Mouse (Mus musculus): ENCODE results near the gene Folr2.

The Folr2 gene

GRCm38 (mm10) chr7:101857094-101857493, at the start of gene Folr2:
Folr2 (minus strand) TSS chr7:101857194.
- no peak for DNase-seq (ENCODE audit: low read depth)

GRCm38 (mm10) chr7:101906696-101907095, 49.7 kb upstream of the Folr2 start:
- DNase-seq (ENCODE audit: low read depth), result peak; percentile 12

GRCm38 (mm10) chr7:101906287-101906681, 49.3 kb upstream of the Folr2 start, which contains the start of gene Tomt:
Tomt (minus strand) TSS chr7:101906359.
- no peak for DNase-seq (ENCODE audit: low read depth)

DNA sequence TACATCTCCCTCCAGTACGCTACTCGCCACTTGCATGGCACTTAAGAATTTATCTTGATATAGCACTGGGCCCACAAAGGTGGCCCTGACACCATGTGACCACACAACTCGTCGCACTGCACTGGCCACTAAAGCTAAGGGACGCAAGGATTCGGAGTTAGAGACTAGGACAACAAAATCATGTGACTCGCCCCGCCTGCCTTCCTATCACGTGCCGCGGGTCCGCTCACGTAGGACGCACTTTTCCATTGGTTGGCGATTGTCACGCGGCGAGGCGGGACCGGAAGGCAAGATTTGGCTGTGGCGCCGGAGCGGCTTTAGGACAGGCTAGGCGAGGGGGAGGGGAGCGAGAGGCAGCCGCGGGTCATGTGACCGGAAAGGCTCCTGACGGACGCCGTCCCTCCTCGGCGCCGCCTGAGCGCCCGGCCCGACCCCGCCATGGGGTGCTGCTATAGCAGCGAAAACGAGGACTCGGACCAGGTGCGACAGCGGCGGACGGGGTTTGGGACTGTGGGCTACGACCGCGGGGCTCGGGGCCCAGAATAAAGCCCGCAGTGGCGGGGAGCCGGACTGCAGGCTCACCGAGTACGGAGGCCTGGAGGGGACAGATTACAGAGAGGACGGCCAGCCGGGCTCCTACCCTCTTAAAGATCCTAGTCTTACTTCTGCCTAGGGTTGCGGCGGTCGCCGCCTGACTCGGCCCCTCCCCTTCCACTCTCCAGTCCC, 48.7 kb upstream of the Folr2 start, which contains the start of gene Lamtor1:
Lamtor1 (plus strand) TSS at position 344 of the 726 bp plus-strand sequence.
- DNase-seq (ENCODE audit: low read depth), result peak; percentile 99

- DNase-seq (ENCODE audit: low read depth), result peak; percentile 30
Measured at GRCm38 (mm10) chr7:101902846-101903245, 45.9 kb upstream of the Folr2 start.

GRCm38 (mm10) chr7:101901969-101902368, 45.0 kb upstream of the Folr2 start:
- no peak for DNase-seq (ENCODE audit: low read depth)

DNA sequence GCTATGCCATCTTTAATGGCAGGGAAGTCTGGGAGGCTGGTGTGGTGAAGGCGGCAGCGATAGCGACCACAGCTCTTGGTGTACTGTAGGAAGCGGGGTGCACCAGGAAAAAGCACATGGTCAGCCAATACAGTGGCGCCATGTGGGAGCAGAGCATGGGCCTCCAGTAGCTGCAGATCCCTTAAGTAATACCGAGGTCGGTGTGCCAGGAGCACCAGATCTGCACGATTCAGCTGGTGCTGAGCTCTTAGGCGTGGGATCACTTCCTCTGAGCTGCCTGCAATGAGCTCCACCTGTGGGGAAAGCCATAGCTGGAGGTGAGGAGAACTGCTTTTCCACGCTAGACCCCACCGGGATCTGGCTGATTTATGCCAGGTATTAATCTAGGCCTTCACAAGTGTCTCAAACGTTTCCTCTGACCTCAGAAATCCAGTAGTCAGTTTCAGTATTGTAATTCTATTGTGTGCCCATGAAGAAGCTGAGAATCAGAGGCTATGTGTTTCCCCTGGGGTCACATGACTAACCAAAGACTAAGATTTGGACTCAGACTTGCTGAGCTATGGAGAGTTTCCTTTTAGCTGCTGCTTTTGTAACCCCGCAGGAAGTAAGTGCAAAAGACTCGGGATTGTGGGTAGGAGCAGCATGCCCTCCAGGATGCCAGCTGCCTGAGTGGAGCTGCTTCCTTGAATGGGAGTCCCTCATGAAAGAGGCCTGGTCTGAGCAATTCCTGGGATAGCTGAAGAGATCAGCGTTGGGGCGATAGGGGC, 43.5 kb upstream of the Folr2 start:
- no peak for DNase-seq (ENCODE audit: low read depth)

DNA sequence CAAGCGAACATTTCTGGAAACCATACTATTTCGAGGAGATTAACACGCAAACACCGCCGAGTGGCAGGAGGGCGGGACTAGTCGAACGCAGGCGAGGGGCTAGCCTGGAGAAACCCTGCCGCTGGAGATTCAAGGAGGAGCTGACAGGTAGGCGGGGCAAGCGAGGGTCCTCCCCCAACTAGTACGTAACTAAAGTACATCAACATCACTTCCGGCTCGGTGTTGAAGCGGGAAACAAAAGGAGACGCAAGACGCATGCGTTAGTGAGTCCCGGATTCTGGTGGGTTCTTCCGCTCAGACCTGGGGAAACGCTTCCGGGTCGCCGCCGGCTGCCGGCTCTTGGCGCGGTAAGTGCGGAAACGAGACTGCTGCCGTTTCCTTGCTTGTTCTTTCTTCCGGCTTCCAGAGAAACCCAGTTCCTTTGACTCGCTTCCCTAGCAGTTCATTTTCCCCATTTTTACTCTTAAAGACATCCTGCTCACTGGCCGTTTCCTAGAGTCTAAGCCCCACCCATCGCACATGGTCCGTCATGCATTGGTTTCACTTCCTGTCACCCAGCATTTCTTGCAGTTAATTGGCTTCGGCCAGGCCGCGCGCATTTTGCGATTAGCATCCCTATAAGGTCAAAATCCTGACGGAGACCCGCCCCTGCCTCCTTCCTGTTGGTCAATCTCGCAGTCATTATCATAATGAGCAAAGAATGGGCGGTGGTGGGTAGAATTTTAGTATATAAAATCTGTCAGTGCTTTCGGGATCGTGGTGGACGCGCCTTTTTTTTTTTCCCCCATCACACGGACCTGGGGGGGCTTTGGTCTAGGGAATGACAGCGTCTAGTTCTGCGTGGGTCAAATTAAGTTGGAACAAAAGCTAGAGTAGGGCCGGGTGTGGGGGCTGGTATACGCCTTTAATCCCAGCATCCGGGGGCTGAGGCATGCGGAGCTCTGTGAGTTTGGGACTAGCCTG, 39.4 kb upstream of the Folr2 start:
- DNase-seq (ENCODE audit: low read depth), result peak; percentile 100

GRCm38 (mm10) chr7:101895695-101896094, 38.7 kb upstream of the Folr2 start:
- no peak for DNase-seq (ENCODE audit: low read depth)

DNA sequence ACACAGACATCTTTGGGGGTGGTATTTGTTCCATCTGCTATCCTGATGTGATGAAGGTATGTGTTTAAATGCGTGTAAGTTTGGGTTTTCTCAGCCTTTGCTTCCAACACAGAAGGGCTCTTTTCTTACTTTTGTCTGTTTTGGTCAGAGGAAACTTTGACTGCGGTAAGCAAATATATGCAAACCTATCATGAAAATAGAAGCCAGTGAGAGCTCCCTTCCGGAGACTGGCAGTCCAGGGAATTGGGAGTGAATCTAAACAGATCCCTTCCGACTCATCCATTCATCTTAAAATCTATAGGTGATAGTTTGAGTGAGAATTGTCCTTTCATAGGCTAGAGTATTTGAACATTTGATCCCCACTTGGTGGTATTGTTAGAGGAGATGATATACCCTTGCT, 31.5 kb upstream of the Folr2 start:
- no peak for DNase-seq (ENCODE audit: low read depth)

DNA sequence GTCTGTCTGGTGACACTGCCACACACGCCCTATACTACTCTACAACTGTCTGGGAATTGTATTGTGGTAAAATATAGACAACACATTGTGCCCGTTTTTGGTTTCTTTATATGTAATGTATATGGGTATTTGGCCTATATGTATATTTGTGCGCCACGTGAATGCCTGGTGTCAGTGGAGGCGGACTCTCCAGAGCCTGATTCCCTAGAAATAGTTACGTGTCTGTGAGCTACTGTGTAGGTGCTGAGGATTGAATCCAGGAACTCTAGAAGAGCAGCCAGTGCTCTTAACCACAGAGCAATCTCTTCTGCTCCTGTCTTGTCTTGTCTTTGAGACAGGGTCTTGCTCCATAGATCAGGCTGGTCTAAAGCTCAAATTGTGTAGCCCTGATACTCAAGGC, 29.3 kb upstream of the Folr2 start:
- DNase-seq (ENCODE audit: low read depth), result no peak

- DNase-seq (ENCODE audit: low read depth), result peak; percentile 38
Measured at GRCm38 (mm10) chr7:101884160-101884559, 27.2 kb upstream of the Folr2 start.

GRCm38 (mm10) chr7:101882413-101883154, 25.6 kb upstream of the Folr2 start:
- peak; percentile 29 for DNase-seq (ENCODE audit: low read depth)

DNA sequence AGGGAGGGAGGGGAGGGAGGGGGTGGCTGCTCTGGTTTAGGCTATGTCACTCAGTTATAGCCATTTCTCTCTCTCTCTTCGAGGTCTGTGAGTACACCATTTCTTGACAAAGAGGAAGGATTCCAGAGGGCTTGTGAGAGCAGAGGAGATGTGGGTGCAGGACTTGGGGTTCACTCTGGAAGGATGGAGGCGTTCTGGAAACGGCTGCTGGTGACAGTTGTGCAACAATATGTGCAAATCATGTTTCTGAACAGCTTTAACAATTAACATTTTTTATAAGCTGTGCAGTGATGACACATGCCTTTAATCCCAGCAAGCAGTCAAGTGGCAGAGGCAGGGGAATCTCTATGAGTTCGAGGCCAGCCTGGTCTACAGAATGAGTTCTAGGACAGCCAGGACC, 23.9 kb upstream of the Folr2 start:
- no peak for DNase-seq (ENCODE audit: low read depth)

- no peak for DNase-seq (ENCODE audit: low read depth)
Measured at GRCm38 (mm10) chr7:101875978-101876377, 19.0 kb upstream of the Folr2 start.

DNA sequence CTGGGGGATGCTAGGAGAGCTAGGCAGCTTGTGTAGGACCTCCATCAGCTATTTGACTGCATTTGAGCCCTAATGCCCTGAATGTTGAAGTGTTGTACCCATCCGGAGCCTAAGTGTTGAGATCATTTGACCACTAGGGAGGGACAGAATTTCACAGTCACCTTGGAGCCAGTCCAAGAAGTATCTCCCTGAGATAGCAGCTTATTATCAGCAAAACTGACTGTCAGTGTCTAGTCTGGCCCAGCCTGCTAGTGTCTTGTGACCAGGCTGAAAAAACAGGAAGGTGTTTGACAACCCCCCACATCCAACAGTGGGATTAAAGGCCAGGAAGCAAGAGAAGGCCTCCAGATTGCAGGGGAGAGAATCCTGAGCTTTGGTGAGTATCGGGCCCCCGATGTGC, 14.3 kb upstream of the Folr2 start:
- peak; percentile 60 for DNase-seq (ENCODE audit: low read depth)

GRCm38 (mm10) chr7:101870629-101871028, 13.6 kb upstream of the Folr2 start, which contains the start of gene Folr1:
Folr1 (minus strand) TSS chr7:101870788.
- DNase-seq (ENCODE audit: low read depth), result no peak

DNA sequence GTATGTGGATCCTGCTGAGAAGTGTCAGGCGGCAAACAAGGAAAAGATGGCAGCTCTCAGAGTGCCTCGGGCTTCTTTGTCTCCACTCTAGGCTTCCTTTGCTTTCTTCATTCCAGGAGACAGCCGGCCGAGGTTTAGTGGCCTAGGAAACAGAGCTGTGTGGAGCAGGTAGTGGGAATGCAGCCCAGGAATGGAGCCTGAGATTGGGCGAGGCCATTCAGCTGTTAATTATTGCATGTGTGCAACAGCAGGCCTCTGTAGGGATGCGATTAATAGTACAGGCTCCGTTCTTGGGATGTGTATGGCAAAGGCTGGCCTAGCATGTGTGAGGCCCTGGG, 12.1 kb upstream of the Folr2 start:
- no peak for DNase-seq (ENCODE audit: low read depth)

DNA sequence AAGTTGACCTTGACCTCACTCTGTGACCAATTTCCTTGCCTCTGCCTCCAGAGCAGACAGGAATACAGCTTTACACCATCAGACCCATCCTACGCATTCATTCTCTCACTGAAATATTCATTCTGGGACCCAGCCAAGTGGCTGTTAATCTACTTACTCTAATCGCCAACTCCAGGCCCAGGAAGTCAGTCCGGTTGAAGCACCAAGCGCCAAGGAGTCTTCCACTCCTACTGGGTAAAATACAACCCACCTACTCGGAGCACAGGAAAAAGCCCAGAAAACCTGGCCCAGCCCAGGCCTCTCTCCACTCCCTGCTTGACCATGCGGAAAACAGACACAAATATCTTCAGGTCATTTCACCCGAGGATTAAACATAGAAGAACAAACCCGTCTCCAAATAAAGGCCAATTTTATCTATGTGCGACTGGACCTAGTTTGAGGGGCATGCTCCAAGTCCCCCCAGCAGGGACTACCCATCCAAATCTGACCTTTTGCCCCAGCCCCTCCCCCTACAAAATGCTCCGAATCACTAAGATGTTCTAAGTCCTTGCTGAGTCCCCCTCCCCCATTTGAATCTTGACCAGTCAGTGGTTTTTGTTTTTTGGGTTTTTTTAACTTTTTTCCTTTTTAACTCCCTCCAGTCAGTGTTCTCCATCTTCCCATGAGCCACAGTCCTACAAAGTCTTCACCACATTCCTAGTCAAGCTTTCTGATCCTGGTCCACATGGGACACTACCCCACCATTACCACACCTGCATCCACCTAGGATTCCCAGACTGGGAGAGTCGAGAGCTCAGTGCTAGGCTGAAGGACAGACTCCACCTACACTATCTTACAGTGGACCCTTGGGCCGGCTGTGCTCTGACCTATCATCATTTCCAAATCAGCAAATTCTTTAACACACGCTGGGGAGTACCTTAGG, 11.5 kb upstream of the Folr2 start:
- DNase-seq (ENCODE audit: low read depth), result no peak

DNA sequence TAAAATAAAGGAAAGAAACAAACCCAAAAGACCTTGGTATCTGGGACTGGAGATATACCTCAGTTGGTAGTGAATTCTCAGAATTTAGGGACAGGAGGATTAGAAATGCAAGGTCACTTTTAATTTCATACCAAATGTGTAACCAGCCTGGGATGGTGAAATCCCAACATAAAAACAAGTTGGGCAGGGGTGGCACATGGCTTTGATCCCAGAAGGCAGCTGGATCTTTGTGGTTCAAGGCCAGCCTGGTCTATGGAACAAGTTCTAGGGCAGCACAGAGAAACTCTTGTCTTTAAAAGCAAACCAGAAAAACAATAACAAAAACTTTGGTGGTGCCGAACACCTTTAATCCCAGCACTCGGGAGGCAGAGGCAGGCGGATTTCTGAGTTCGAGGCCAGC, 10.5 kb upstream of the Folr2 start:
- DNase-seq (ENCODE audit: low read depth), result no peak
